Mouse (Mus musculus) ES-E14 (cell line): ENCODE measurements around the gene 4930415O20Rik.

Source experiments
- HCFC1 ChIP-seq: IDR thresholded peaks from 2 replicates; pipeline ENCODE4 v1.6.1; 2012; ENCODE audit warnings: low read length, inconsistent platforms, borderline replicate concordance; ENCODE audit not compliant: insufficient read depth
- MAFK ChIP-seq: IDR thresholded peaks from 2 replicates; pipeline ENCODE4 v1.6.1; 2014; ENCODE audit warnings: mild to moderate bottlenecking, low read depth, low read length, inconsistent platforms; ENCODE audit not compliant: insufficient read depth
- ZC3H11A ChIP-seq: IDR thresholded peaks from 2 replicates; pipeline ENCODE4 v1.6.1; 2012; ENCODE audit warnings: low read depth, mild to moderate bottlenecking, inconsistent platforms, low read length, borderline replicate concordance
- ZNF384 ChIP-seq: IDR thresholded peaks from 2 replicates; pipeline ENCODE4 v1.6.1; 2012; ENCODE audit warnings: low read depth, low read length, inconsistent platforms

- TF ChIP-seq ZC3H11A (no peak), ZNF384 (no peak), MAFK (no peak), HCFC1 (no peak)
Measured at GRCm38 (mm10) chr15:98607557-98607956, 36.8 kb downstream of the 4930415O20Rik start.
